Mouse (Mus musculus): ENCODE measurements around the gene Mast4.

DNA sequence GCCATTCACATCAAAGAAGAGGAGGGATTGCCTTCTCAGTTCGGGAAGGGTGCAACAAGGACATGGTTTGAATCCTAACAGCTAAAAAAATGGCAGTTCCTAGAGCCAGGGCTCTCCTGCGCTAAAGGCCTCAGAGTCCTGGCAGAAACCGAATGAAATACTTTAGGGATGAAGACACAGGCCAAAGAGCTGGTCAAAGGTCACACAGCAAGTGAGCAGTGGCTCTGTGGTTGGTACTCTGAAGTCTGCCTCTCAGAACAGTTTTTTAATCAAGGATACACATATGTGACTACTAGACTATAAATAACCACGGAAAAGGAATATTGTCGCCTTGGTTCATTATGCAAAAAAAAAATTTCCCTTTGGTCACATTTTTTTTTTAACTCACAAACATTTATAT is 1.9 kb upstream of the Mast4 start:
- TF ChIP-seq TAL1 (IDR thresholded peaks at IDR 0.05; ENCODE audit: low read length): no peak
- TF ChIP-seq GABPA (IDR thresholded peaks at IDR 0.05; ENCODE audit: low read depth, low read length): no peak
- no peak for TF ChIP-seq E2F4 (IDR thresholded peaks at IDR 0.05; ENCODE audit: borderline replicate concordance, low read depth, low read length)
- no peak for TF ChIP-seq POLR2AphosphoS5 (IDR thresholded peaks at IDR 0.05; ENCODE audit: borderline replicate concordance, low read depth, low read length)
- TF ChIP-seq POLR2A (IDR thresholded peaks at IDR 0.05; ENCODE audit: control insufficient read depth in 1 of 2, insufficient read depth in 1 of 2, low read depth in 1 of 2, low read length in 2 of 2, poor library complexity in 1 of 2): no peak
- TF ChIP-seq BHLHE40 (IDR thresholded peaks at IDR 0.05; ENCODE audit: borderline replicate concordance, low read depth, low read length): no peak
- TF ChIP-seq ELF1 (IDR thresholded peaks at IDR 0.05; ENCODE audit: low read depth, low read length): no peak
- TF ChIP-seq POLR2AphosphoS2 (IDR thresholded peaks at IDR 0.05; ENCODE audit: low read length): no peak
- no peak for TF ChIP-seq MXI1 (IDR thresholded peaks at IDR 0.05; ENCODE audit: low read depth, low read length)

Data from MEL (cell line).